In genomic region chr2:156533160-156533559, GRCm38 (mm10) we compare ENCODE assay signal across 17 mouse cellular contexts.
"Had no signal": no experiment of that assay in that cellular context is flagged by ENCODE, and none has a peak within 500 bp of the region (broad histone marks: within the 10 kb centered on the region; RNA-seq: fewer than 3 reads in every experiment).

No protein-coding gene starts in this region.

- H3K9ac ChIP-seq: liver, embryonic 14.5 days; lung, embryonic 14.5 days; midbrain, embryonic 12.5 days; neural tube, embryonic 13.5 days; neural tube, embryonic 15.5 days had no signal

- ATAC-seq: midbrain, embryonic 16.5 days had no signal

- H3K9me3 ChIP-seq: midbrain, embryonic 10.5 days; midbrain, embryonic 12.5 days; neural tube, embryonic 13.5 days; neural tube, embryonic 15.5 days had no signal

- H3K4me3 ChIP-seq: midbrain, embryonic 10.5 days; midbrain, embryonic 12.5 days; myocyte; neural tube, embryonic 13.5 days; neural tube, embryonic 15.5 days had no signal

- DNase-seq: lung, embryonic 14.5 days; midbrain, embryonic 14.5 days; retina, postnatal 1 day; right cerebral cortex, adult 18-20 months; right cerebral cortex, postnatal 25 days; right cerebral cortex, postnatal 4 days; spleen, adult 18-20 months; thymus, adult 18-20 months; thymus, postnatal 14 days; thymus, postnatal 36 days had no signal

- H3K4me2 ChIP-seq: lung, embryonic 14.5 days; midbrain, embryonic 12.5 days; neural tube, embryonic 13.5 days; neural tube, embryonic 15.5 days had no signal

- H3K4me1 ChIP-seq: midbrain, embryonic 10.5 days; midbrain, embryonic 12.5 days; neural tube, embryonic 13.5 days; neural tube, embryonic 15.5 days had no signal

- H3K27me3 ChIP-seq: midbrain, embryonic 12.5 days; neural tube, embryonic 13.5 days; neural tube, embryonic 15.5 days had no signal

- H3K36me3 ChIP-seq: midbrain, embryonic 12.5 days had no signal

- H3K27ac ChIP-seq: liver, embryonic 14.5 days; midbrain, embryonic 10.5 days; midbrain, embryonic 12.5 days; neural tube, embryonic 13.5 days; neural tube, embryonic 15.5 days had no signal
